Mouse (Mus musculus) T-helper 17 cell (primary cell): ENCODE results near the gene Creld2.

Experiments used
- in situ Hi-C, 2 experiments: fragments of 300-600 bp; cut with MboI, MseI; formaldehyde crosslinking; loops; 1 replicate in 1 of 2; 2 replicates in 1 of 2; pipeline ENCODE4 v1.15.1; 2025; ENCODE audit warnings: high pct_unique_total_duplicates in 2 of 2

The Creld2 gene

DNA sequence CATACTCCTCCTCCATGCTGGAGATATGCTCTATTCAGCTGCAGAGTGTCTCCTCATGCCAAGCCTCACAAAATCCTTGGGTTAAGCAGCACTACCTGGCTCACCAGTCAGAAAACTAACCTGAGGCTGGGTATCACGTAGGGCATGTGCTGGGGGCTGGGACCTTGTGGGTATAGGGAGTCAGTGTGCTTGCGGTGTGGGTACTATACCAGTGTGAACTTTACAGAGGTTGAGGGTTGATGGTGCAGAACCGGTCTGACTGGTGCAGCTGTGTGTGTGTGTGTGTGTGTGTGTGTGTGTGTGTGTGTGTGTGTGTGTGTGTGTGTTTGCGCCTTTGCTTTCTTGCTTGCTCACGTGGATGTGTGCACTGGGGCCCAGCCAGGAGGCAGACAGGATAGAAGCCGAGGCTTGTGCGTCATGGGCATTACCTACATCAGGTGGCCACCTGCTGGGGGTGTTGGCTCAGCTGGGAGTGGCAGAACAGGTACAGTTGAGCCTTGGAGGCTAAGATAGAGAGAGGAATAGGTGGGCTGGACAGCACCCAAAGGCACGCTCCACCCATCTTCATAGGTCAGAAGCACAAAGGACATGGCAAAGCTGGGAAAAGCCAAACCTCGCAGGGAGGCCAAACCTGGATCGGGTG is 32.2 kb downstream of the Creld2 start:
- in situ Hi-C loops = no loop called here

DNA sequence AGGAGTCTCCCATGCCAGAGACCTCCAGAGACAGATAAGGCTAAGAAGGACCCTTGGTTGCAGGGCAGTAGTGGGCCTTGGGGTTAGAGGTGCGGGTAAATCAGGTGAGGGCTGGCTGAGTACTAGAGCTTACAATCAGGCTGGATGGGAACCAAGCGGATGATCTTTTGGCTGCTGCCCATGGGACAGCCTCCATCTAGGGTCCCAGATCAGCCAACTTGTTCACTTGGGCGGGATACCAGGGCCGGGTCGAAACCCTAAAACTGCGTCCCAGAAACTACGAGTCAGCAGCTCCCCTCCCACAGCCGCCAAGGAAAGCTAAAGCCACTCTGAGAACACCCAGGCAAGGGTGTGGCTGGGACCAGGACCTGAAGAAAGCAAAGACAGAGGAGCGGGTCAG is 33.7 kb downstream of the Creld2 start:
- in situ Hi-C loops = no loop called here

DNA sequence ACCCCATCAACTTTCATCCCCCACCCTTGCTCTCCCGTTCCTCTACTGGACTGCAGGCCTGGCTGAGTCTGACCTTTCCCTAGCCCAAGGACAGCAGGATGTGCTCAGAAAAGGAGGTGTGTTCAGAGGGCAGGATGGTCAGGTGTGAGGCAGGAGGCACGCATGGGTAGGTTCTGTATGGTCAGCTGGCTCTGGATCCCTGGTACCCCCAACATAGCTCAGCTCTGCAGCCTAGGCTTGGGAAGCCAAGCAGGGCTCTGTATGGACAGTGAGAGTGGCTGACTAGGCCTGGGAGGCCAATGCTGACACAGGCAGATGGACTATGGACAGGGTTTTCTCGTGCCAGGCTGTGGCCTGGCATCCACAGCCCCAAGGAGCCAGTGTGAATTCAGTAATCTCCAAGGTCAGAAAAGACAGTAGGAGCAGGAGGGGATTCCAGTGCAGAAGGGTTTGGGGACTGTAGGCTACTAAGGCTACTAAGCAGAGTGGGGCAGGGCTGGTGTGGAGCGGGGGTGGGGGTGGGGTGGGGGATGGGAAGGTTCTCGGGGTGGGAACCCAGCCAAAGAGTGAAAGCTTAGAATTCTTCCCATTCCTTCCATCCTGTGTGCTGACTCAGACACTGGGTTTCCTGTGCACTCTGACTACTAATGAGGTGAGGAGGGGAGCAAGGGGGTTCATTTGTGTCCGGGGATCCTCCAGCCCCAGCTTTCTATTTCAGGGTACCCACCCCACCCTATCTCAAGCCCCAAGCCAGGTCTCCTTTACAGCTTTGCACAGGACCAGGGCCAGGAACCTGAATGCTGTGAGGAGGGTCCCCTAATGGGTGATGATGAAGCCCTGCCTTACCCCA is 34.9 kb downstream of the Creld2 start:
- in situ Hi-C loops = no loop called here

DNA sequence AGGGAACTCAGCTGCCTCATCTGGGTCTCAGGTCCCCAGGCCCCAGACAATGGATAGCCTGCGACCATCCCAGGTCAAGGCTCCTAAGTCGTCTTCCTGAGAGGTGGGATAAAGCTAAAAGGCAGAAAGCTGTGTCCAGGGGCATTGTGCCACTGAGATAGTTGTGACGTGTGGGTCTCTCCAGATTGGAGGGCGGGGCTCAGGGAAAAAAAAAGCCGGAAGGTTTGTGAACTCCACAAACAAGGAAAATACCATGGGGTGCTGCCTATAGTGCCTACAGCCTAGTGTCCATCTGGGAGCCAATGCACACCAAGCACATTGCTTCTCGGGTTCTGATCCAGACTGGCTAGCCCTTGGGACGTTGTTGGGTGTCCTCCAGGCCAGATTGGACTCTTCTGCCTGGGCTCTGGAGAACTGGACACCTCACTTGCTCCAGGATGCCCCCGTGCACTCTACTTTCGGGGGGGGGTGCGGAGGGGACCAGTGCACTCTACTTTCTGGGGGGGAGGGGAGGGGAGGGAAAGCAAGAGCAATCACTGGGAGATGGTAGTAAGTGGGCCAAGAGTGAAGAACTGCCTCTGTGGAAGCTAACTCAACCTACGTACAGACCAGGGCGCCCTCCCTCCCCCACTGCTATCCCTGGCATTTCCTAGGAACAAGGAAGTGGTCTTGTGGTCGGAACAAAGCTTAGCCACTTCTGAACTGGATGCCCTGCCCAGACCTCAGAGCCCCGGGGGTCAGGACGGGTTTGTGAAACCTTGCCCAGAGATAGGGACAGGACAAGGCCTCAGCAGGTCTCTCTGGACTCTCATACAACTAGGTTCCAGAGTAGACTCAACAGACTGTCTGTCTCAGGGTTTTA is 35.8 kb downstream of the Creld2 start:
- in situ Hi-C loops = no loop called here

GRCm38 (mm10) chr15:88855896-88856417 is 36.5 kb downstream of the Creld2 start:
- in situ Hi-C loops = no loop called here

DNA sequence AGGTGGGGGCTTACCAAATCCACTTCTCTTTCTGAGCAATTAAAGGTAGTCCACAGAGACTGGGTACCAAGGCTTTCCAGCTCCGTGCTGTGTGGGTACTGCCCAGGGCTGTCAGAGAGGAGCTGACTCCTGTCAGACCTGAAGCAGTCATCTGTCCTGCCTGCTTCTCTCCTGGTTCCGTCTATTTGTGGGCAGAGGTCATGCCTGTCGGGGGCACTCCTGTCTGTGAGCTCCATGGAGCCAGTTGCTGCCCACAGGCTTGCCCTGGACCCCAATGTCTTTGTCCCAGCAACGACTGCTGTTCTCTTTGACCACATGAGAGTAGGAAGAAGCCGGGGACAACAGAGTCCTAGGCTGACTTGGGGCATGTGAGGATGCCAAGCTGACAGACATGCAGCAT is 37.2 kb downstream of the Creld2 start:
- in situ Hi-C loops = no loop called here

- in situ Hi-C loops = no loop called here
These were observed 37.9 kb downstream of the Creld2 start for GRCm38 (mm10) chr15:88857361-88857760.

GRCm38 (mm10) chr15:88858141-88858541 is 38.7 kb downstream of the Creld2 start:
- in situ Hi-C loops = no loop called here

DNA sequence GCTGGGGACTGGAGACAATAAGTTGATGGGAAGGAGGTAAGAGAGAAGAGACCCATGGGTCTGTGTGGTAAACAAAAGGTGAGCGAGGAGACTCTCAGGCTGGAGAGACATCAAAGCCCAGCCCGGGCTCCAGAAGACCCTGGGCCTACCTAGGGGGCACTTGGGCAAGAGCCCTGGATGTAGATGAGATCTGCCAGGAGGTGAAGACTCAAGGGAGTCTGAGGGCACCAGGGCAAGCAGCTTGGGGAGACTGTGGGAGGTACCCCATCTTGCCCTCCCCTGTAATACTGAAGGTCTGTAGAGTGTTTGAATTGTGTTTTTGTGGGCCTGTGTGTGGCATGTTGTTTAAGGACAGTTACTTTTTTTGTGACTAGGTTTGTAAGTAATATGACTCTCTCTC is 39.3 kb downstream of the Creld2 start:
- in situ Hi-C loops = no loop called here

GRCm38 (mm10) chr15:88859206-88859970 is 39.9 kb downstream of the Creld2 start:
- in situ Hi-C loops = no loop called here

DNA sequence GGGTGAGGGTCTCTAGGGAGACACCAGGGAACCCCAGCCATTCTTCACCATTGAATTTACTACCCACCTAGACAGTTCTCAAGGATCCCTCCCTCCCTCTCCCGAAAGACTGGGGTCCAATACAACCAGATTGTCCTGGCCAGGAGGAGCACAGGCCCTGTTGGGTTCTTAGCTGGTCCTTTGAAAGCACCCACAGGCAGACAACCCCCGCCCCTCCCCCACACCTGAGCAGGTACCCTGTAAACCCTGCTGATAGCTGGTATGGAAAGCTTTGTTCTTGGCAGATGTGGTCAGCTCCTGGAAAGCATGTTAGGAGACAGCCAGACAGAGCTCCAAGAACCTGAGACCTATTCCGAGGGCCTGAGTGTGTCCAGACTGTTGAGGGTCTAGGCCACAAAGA is 41.3 kb downstream of the Creld2 start:
- in situ Hi-C loops = no loop called here

GRCm38 (mm10) chr15:88861772-88862622 is 42.6 kb downstream of the Creld2 start, which contains the start of gene Pim3:
Gene Pim3, plus strand, starts transcription at chr15:88862186.
- in situ Hi-C loops = no loop called here

GRCm38 (mm10) chr15:88862881-88863694 is 43.6 kb downstream of the Creld2 start:
- in situ Hi-C loops = no loop called here

- in situ Hi-C loops = no loop called here
These were observed 44.3 kb downstream of the Creld2 start for GRCm38 (mm10) chr15:88863695-88864231.

- in situ Hi-C loops = loop anchor here in 1 of 2 experiments (5.0 kb wide), 1 partner anchor 37 kb away; no protein-coding TSS in a partner anchor
These were observed 45.0 kb downstream of the Creld2 start for GRCm38 (mm10) chr15:88864270-88865030.

DNA sequence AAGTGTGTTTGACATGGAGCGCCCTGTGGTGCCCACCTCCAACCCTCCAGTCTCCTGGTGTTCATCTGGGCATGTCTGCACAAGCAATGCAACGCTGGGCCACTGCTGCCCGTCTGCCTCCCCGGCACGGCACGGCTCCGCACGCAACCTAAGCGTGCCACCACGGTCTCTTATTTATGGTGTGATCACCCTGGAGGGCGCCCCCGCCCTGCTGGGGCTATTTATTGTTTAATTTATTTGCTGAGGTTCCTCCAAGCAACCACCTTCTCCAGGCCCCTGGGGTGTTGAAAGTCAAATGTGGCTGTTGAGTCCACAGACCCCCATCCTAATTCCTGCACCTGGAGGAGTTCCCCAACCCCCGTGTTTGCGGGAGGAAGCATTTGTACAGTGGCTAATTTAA is 45.6 kb downstream of the Creld2 start:
- in situ Hi-C loops = loop anchor here in 1 of 2 experiments (5.0 kb wide), 1 partner anchor 38 kb away; no protein-coding TSS in a partner anchor

DNA sequence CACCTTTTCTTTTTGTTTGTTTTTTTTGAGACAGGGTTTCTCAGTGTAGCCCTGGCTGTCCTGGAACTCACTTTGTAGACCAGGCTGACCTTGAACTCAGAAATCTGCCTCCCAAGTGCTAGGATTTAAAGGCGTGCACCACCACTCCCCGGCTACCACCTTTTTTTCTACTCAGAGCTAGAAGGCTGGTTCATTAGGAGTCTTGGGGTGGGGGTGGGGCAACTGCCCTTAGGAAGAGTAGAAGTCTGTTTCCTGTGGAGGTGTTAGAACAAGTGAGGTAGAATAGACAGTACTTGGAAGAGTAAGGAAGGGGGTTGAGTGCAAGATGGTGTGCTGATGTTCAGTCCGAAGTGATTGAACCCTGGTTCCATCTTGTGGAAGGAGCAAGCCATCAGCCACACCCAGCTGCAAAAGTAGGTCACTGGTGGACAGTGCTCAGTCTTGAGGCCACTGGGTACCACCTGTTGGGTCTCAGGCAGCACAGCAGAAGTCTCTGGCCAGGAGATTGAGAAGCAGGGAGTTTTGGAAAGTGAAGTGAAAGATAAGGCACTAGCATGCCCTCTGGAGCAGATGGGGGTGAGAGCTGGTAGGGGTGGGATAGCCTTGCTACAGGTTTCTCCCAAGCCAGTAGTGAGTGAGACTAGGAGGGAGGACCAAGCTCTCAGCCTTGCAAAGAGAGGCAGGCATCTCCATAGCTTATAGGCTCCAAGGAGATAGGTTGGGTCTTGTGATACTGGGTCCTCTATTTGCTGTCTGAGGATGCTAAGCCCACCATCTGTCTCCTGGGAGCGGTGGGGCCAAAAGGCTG is 46.6 kb downstream of the Creld2 start:
- in situ Hi-C loops = loop anchor here in 1 of 2 experiments (5.0 kb wide), 1 partner anchor 39 kb away; no protein-coding TSS in a partner anchor
